Mouse (Mus musculus) C2C12 (cell line): ENCODE measurements at regions not wholly inside any gene's neighbourhood (a gene's known extent, or its start where the extent isn't known, plus 50 kb on each side); places are given as distances from the start of the nearest gene placed in this dataset.
A peak's percentile ranks its signal among the peaks of the same experiment; 100 is the strongest.

Source experiments
- CTCF ChIP-seq: IDR thresholded peaks from one replicate; pipeline ENCODE4 v1.5.1; 2011; ENCODE audit not compliant: control insufficient read depth, insufficient read depth, insufficient read length
- MAX ChIP-seq: IDR thresholded peaks from one replicate; pipeline ENCODE4 v1.6.1; 2011; ENCODE audit warnings: mild to moderate bottlenecking, control low read depth
- USF1 ChIP-seq: IDR thresholded peaks from one replicate; pipeline ENCODE4 v1.6.1; 2011; ENCODE audit warnings: low read depth, mild to moderate bottlenecking, control low read depth, moderate library complexity

DNA sequence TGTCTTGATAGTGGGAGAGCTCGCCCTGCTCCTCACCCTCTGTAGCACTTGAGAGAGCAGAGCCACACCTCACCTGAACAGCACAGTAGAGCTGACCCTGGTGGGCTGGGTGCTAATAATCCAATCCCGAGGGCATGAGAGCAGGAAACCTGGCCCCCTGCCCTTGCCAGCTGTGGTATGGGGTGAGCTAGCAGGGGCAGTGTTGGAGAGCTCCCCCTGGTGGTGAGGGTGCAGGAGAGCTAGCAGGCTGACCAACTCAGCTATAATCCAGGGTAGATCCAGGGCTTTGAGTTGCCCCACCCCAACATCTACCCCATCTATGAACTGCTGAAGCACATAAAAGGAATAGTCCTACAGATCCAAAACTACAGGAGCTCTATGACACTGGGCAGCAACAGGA lies 153.9 kb upstream of the Zfp637 start:
- no peak for TF ChIP-seq MAX
- TF ChIP-seq CTCF, result peak; percentile 46
- no peak for TF ChIP-seq USF1
